Mouse (Mus musculus) embryonic fibroblast, embryonic 13.5 days (primary cell): ENCODE results near the gene Pard3.

Experiments used
- CTCF ChIP-seq: IDR thresholded peaks from 2 replicates; pipeline ENCODE4 v1.5.1; 2011; ENCODE audit warnings: mild to moderate bottlenecking, control low read depth, low read length, moderate library complexity, borderline replicate concordance; ENCODE audit not compliant: insufficient read depth
- POLR2A ChIP-seq: IDR thresholded peaks from 2 replicates; pipeline ENCODE4 v1.6.1; 2011; ENCODE audit warnings: low read depth, mild to moderate bottlenecking, control low read depth, low read length, moderate library complexity

DNA sequence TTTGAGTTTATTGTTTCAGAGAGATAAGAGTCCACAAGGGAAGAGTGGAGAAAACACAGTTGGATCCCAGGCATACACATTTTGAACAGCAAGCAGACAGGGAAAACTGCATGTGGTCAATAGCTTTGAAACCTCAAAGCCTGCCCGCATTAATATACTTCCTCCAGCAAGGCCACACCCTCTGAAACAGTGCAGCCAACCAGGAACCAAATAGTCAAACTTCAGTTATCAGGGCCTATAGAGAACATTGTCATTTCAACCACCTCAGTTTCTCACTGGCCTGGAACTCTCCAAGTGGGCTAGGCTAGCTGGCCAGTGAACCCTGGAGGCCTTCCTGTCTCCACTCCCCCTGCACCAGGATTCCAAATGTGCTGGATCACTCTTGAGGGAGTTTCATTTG lies 442.6 kb downstream of the Pard3 start:
- TF ChIP-seq POLR2A (no peak), CTCF (no peak)
